Mouse (Mus musculus) liver, adult 2 months (tissue): ENCODE results near the gene Pcsk6.

Experiments used
- CTCF ChIP-seq: fragments of 200-500 bp; IDR thresholded peaks from 2 replicates; pipeline ENCODE4 v1.5.1; 2011; ENCODE audit warnings: low read depth, low read length, control low read depth
- POLR2A ChIP-seq: fragments of 200-500 bp; IDR thresholded peaks from 2 replicates; pipeline ENCODE4 v1.6.1; 2011; ENCODE audit warnings: low read length, control low read depth; ENCODE audit not compliant: insufficient read depth; ENCODE audit errors: extremely low read depth

- TF ChIP-seq POLR2A (no peak), CTCF (no peak)
These were observed 38.9 kb upstream of the Pcsk6 start for GRCm38 (mm10) chr7:65822506-65823119.
